Mouse (Mus musculus) ovary, postnatal 36 days (tissue): ENCODE results near the gene Tmprss13.
A peak's percentile ranks its signal among the peaks of the same experiment; 100 is the strongest.

Source experiments
- DNase-seq: peaks from one replicate; pipeline ENCODE4 v3.0.0; 2022; ENCODE audit warnings: low spot score, mixed read lengths

Gene Tmprss13

DNA sequence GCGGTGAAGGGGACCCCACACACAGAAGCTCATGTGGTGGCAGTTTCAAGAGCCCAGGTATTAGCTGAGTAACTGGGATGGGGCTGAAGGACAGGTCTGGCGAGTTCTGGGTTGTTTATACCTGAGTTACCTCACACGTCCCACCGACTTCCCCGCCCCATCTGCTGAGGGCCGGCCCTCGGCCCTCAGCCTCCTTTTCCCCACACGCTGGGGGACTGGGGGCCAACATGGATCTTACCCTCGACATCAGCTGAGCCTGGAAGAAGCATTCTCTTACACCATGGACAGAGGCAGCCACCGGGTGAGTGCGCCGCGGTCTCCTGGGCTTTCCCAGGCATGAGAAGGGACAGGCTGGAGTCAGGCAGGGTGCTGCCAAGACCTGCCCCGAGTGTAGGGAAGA lies at the start of gene Tmprss13:
Tmprss13 (plus strand) TSS at position 246 of the 400 bp plus-strand sequence.
- DNase-seq: no peak

GRCm38 (mm10) chr9:45272213-45272612 lies 46.7 kb upstream of the Tmprss13 start:
- no peak for DNase-seq

- DNase-seq: no peak
Observed at GRCm38 (mm10) chr9:45274218-45274617, 44.7 kb upstream of the Tmprss13 start.

DNA sequence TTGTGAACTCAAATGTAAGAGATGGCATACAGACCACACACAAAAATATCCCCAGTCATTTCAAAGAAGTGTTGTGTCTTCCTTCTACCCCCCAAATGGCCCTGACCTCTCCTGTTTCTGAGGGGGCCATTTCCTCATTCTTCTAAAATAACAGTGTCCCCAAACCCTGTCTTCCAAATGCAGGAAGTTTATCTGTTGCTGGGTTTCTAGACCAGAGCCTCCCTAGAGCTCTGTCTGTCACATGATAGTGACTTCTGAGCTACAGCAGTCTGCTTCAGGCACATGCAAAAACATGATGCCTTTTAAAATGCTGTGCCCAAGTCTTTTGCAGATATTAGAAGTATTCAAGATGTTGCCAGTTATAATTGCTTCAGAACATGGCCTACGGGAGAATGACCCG lies 44.3 kb upstream of the Tmprss13 start:
- no peak for DNase-seq

DNA sequence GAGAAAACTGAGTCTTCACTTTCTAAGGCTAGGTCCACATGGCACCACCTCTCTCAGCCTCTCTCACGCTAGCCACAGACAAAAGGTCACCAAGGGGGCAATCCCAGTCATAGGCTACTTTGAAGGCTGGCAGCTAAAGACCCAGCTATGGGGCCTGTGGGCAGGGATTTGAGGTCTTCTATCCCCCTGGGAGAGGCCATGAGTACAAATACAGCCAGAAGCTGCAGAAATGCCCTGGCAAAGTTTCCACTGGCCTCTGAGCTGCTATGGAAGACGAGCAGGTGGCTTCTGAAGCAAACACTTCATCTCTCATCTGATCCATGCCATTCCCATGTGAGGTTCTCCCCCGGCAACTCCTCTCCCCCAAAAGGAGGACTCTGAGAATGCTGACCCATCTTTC lies 38.8 kb upstream of the Tmprss13 start:
- no peak for DNase-seq

DNA sequence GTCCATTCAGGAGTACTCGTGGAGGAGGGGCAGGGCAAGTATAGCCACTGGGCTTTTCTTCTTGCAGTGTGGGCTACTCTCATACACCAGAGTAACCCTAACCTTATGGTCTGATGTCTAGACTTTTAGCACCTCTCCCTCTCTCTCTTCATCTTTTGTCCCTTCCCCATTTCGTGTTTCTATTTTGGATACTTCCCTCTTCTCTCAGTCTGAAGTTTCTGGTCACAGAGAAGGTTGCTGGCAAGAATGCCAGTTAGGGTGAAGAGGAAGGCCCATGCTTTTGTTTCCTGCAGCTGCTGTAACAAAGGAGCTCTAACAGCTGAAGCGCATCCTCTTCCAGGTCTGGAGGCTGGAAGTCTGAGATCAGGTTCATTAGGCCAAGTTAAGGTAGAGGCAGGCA lies 38.0 kb upstream of the Tmprss13 start:
- no peak for DNase-seq

- DNase-seq: no peak
Observed at GRCm38 (mm10) chr9:45282466-45282865, 36.4 kb upstream of the Tmprss13 start.

GRCm38 (mm10) chr9:45291481-45292168 lies 27.3 kb upstream of the Tmprss13 start:
- DNase-seq: no peak

DNA sequence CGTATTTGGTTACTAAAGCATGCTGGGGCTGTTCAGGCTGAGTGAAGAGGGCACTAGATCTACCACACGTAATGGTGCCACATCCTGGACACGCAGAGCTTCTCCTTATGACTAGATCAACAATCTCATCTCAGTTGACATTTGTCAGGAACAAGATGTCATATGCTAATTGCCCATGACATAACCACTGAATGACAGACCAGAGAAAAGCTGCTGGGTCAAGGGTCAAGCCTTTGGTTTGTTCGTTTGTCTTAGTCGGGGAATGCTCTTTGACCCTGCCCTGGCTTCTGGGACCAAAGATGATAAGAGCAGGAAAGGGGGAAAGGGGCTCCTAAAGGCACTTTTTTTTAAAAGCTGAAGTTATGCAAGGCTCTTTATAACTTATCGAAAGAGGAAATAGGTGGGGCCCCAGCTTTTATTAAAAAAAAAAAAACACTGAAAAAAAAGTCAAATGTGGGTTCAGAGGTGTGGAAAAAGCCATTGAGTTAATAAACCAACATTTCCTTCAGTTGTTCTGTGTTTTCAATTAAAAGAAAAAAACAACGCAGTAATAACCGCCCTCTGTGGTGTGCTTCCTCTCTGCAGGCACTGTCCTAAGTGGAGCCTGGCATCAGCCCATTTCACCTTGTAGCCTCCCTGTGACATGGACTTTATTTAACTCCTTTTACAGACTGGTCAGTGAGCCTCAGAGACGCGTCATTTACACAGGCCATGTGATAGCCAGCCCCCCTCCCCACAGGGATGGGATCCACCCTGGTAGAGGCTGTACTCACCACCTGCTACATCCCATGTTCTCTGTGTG lies 24.5 kb upstream of the Tmprss13 start:
- DNase-seq: no peak

DNA sequence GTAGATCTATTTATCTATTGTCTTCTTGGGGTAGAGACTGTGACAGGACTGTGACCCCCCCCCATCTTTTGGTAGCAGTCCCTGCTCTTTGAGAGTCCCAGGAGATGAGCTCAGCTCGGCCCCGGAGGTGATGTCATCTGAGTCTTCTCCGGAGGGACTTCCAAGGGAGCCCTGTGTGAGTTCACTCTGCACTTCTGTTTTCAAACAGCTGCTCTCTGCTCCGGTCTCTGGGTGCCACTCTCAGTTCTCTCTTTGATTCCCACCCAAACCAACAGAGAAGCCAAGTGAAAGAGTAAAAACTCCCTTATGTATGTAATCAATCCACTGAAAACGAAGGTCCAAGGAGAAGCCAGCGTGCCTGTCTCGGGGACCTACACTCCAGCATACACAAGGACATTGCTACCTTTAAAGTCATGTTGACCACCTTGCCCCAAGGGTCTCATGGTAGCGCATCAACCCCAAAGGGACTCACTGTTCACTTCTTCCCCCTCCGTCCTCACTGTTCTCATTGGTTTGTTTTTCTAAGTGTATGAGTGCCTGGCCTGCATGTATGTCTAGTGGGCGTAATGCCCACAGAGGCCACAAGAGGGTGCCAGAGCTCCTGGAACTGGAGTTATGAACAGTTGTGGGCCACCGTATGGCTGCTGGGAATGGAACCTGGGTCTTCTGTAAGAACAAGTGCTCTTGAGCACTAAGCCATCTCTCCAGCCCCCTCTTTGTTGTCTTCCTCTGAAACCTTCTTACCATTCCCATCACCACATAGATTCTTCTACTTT lies 19.5 kb upstream of the Tmprss13 start:
- DNase-seq: no peak

- peak; percentile 91 for DNase-seq
Observed at GRCm38 (mm10) chr9:45300422-45301104, 18.3 kb upstream of the Tmprss13 start.

DNA sequence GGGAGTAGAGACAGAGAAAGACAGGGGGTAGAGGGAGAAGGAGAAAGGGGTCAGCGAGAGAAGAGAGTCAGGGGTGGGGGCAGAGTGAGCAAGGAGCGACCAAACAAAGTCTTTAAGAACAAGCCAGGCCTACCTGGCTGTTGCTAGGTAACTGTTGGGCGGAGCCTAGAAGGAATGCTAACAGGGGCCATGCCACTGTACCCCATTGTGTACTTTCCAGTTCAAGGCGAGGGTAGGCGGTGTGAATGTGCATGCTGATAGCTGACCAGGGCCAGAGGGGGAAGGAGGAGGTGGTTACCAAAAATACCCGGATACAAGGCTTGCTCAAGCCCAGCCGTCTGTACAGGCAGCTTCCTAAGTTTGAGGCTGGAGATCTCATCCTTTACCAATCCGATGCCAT lies 17.1 kb upstream of the Tmprss13 start:
- no peak for DNase-seq

DNA sequence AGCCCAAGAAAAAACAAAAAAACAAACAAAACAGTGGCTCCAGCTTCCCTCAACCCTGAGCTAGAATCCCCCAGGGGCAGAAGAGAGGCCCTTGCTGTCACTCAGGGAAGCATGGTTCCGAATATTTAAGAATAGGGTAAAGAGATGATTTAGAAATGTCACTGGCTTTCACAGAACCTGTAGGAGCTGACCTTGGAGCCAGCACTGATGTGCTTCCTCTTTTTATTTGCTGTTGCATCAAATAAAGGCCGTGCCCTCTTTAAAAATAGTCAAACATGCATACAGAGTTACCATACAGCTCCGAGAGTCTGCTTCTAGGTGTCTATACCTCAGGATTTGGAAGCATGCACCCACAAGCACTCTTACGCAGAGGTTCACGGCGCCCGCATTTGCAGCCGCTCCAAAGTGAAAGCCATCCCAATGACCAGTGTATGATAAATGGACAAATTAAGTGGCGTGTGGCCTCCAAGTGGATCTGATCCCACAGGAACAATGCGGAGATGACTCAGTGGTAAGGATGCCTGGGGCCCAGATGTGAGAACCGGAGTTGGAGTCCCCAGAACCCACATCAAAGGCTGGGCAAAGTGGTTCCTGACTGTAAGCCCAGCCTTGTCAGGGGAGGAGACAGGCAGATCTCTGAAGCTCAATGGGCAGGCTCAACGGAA lies 12.0 kb upstream of the Tmprss13 start:
- no peak for DNase-seq

DNA sequence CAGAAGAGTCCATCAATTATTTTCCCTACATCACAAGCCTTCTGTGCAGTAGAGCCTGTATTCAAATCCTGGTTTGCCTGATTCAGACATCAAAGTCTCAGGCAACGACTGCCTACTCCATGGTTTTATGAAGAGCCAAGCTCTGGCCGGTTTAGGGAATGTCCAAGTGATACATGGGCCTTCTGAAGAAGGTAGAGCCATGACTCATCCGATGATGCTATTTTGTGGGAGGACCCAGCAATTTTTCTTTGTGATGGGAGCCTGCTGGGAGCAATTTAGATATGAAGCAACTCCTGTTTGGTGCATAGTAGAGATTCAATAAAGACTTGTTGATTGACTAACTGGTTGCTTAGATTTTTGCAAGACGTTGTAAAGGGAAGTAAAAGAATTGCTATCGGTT lies 10.4 kb upstream of the Tmprss13 start:
- DNase-seq: no peak

- no peak for DNase-seq
Observed at GRCm38 (mm10) chr9:45311858-45312257, 7.0 kb upstream of the Tmprss13 start.

DNA sequence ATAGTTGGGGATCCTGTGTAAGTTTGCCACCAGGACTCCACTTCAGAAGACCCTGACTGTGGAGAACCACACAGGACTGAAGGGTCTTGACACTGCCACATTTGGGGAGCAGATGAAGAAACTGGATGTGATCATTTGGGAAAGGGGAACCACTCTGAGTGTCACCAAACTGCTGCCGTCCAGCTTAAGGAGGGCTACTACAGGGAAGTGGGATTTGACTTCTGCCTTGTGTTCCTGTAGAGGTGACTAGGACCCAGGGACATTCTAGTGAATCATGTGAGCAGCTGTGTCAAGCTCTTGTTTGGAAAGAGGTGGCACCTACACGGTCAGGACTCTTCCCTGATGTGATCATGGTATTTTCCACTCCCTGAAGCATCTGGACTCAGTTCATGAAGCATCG lies 5.0 kb upstream of the Tmprss13 start:
- DNase-seq: no peak

DNA sequence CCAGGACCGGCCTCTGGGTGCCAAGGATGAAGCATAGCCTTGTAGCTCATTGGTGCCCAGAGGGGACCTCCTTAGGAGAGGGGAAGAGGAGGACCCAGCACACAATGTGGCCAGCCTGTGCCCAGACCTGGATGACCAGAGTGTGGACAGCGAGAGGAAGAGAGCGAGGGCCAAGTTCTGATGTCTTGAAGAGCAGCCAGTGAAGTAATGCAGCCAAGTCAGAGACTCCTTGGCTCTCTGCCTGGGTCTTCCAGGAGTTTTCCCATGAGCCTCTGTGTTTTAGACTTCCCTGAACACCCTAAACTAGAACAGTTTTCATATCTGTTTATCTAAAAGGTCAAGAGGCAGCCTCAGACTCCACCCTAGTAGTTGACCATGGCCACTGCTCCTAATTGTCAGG lies 1.3 kb upstream of the Tmprss13 start:
- DNase-seq: peak; percentile 43

DNA sequence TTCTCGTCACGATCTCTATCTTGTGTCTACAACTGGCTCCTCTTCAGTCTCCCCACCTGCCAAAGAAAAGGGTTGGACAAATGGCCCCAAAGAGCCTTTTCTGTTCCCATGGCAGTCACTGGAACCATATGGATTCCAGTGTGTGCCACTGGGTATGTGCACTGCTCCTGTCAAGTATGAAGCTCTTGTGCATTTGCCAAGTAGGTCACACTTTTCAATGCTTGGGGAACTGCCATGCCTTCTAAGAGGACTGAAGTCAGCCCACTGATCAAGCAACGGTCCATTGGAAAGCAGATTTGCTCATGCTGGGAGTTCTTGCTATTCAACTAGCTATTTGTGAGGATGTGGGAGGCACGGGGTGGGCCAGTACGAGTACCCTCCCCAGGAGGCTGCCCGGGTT lies 2.6 kb downstream of the Tmprss13 start:
- no peak for DNase-seq

DNA sequence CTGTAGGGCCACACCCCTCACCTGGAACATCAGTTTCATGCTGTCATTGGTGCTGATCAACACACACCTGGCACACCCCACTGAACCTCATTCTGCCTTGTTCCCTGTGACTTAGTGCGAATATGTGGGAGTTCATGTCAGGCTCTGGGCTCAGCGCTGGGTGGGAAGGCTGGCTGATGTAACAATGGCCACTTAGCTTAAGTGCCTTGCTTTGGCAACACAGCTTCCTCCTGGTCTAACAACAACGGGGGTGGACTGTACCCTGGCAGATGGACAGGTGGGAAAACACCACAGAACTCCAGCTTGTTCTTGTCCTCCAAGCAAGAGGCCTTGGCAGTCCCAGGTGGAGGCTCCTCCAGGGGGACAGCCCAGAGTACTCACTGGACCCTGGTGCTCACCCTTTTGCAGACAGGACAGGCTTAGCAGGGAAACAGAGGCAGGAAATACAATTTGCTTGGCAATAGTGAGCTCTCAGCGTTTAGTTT lies 3.1 kb downstream of the Tmprss13 start:
- DNase-seq: no peak

DNA sequence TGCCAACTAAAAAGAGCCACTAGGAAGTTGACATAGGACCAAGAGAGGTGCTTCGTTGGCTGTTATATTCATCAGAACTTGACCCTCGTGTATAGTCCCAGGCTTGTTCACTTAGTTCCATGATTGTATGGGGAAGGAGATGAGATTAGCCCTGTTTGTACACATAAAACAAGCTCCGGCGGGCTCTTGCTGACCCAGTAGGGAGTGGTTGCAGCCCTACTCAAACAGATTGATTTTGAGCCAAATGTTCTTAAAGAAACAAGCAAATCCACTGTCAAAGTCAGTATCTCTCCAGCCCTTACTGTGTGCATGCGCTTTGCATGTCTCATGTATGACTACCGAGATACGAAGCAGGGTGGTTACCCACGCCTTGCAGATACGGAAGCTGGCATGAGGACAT lies 7.5 kb downstream of the Tmprss13 start:
- no peak for DNase-seq

- peak; percentile 63 for DNase-seq
Observed at GRCm38 (mm10) chr9:45328263-45328662, 9.4 kb downstream of the Tmprss13 start.

- no peak for DNase-seq
Observed at GRCm38 (mm10) chr9:45329577-45329976, 10.7 kb downstream of the Tmprss13 start.
